Mouse (Mus musculus): Measurements from ENCODE around the gene Igfals.

- TF ChIP-seq EP300 (IDR thresholded peaks at IDR 0.05; ENCODE audit: low read depth): no peak
- TF ChIP-seq CTCF (IDR thresholded peaks at IDR 0.05; ENCODE audit: low read depth): no peak
Observed at GRCm38 (mm10) chr17:24819469-24819868, 46.3 kb upstream of the Igfals start.
